Mouse (Mus musculus): ENCODE measurements around the gene Slc39a1.
"Not testable (repeated sequence)": the region's sequence is repeated elsewhere in the genome, so short reads cannot be mapped to it uniquely, and the experiment has no call there.

Gene Slc39a1

DNA sequence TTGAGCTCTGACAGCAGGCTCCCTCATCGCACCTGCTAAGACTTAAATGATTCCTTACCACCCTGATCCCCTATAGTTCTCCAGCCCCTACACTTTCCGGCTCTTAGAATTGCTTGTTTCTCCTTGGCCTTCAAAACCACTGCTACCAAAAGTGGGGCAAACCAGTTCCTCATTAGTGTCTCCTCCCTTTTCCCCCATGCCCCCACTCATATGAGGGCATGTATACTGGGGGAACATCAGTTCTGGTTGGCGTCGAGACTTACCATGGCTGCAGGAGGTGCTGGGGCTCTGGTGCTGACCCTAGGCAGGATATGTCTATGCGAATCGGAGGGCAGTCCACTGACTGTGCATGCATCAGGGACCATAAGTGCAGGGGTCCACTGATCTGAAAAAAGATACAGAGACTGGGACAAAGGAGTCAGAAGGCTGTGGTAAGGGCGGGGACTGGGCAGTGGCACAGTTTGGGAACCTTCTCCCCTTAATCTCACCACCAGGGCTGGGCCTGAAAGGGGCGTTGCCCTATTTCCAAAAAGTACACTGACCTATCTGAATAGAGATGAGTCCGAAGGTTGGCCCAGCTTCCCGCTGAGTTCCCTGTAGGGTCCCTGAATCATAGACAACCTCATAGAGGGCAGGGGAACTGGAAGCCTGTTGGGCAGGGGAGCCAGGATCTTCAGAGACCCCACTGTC is 6.2 kb upstream of the Slc39a1 start:
- in situ Hi-C loops (cut with MseI, MboI) = no loop called here

DNA sequence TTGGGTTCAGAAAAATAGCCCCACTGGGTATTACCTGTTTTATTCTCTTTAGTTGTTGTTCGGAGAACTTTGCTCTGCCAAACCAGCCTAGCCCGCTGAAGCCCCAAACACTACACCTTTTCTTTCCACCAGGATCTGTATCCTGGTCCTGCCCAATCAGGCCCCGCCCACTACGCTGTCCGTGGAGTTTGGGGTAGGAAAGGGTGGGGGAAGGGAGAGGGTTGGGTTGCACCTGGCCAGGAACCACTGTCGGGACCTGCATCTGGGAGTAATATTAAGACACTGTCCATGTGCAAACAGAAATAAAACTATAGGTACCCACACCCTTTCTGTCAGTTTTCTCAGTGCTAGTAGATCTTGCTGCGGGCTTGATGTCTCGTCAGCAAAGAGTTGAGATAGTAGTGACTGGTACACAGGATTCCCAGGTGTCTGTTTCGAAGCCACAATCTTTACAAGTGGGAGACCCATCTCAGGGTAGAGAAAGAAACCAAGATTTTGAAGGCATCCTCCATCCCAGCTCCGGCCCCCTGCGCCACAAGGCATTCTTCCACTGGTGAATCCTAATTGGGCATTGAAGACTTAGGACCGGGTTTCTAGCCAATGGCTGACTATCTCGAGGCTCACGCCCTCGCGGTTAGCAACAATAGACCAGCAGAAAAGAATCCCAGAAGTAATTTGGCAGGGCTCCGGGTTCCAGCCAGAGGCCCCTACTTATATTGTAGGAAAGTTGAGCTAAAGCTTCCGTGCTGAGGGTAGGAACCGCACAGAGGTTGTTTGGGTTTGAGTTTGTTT is 4.8 kb upstream of the Slc39a1 start, which contains the start of gene Creb3l4:
Gene Creb3l4, minus strand, starts transcription at position 529 of the 792 bp plus-strand sequence.
- in situ Hi-C loops (cut with MseI, MboI) = no loop called here

- in situ Hi-C loops (cut with MseI, MboI) = no loop called here
Measured at GRCm38 (mm10) chr3:90245406-90245805, 2.6 kb upstream of the Slc39a1 start.

GRCm38 (mm10) chr3:90247630-90247959 is 377 bp upstream of the Slc39a1 start:
- in situ Hi-C loops (cut with MseI, MboI) = no loop called here

- in situ Hi-C loops (cut with MseI, MboI) = no loop called here
Measured at GRCm38 (mm10) chr3:90248746-90249100, 751 bp downstream of the Slc39a1 start.

GRCm38 (mm10) chr3:90250791-90251190 is 2.8 kb downstream of the Slc39a1 start:
- in situ Hi-C loops (cut with MseI, MboI) = no loop called here

DNA sequence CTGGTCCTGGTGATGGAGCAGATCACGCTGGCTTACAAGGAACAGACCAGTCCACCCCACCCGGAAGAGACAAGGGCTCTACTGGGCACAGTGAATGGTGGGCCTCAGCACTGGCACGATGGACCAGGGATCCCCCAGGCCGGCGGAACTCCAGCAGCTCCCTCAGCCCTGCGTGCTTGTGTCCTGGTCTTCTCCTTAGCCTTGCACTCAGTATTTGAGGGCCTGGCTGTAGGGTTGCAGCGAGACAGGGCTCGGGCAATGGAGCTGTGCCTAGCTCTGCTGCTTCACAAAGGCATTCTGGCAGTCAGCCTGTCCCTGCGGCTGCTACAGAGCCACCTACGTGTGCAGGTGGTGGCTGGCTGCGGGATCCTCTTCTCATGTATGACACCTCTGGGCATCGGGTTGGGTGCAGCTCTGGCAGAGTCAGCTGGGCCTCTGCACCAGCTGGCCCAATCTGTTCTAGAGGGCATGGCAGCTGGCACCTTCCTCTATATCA is 3.8 kb downstream of the Slc39a1 start:
- in situ Hi-C loops (cut with MseI, MboI) = not testable (repeated sequence)

DNA sequence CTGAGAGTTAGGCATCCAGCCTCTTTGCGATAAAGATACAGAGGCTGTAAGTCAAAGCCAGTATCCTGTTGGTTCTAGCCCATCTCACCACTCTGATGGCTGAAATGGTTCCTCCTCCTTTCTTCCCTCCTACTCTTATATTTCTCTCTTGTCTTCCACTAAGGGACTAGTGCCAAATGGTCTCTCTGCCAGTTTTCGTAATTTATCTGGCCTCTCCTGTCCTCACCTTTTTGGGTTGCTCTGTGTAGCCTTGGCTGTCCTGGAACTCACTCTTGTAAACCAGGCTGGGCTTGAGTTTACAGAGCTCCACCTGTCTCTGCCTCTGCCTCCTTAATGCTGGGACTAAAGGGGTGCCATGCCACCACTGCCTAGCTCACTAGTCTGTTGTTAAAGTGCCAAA is 4.7 kb downstream of the Slc39a1 start:
- in situ Hi-C loops (cut with MseI, MboI) = not testable (repeated sequence)

DNA sequence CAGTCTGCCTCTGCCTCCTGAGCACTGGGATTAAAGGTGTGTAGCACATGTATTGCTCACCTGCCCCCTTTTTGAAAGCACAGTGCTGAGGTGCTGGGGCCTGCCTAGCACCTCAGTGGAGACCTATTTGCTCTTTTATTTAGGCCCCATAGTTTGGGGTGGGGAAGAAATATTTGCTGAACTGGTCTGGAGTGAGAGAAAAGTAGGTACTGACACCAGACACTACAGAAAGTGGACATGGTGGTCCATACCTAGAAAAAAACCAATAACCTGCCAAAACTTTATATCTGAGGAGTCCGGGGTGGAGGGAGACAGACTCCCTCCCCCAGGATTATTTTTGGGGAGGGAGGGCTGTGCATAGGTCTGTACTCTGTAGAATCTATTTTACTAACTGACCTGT is 5.2 kb downstream of the Slc39a1 start:
- in situ Hi-C loops (cut with MseI, MboI) = not testable (repeated sequence)

DNA sequence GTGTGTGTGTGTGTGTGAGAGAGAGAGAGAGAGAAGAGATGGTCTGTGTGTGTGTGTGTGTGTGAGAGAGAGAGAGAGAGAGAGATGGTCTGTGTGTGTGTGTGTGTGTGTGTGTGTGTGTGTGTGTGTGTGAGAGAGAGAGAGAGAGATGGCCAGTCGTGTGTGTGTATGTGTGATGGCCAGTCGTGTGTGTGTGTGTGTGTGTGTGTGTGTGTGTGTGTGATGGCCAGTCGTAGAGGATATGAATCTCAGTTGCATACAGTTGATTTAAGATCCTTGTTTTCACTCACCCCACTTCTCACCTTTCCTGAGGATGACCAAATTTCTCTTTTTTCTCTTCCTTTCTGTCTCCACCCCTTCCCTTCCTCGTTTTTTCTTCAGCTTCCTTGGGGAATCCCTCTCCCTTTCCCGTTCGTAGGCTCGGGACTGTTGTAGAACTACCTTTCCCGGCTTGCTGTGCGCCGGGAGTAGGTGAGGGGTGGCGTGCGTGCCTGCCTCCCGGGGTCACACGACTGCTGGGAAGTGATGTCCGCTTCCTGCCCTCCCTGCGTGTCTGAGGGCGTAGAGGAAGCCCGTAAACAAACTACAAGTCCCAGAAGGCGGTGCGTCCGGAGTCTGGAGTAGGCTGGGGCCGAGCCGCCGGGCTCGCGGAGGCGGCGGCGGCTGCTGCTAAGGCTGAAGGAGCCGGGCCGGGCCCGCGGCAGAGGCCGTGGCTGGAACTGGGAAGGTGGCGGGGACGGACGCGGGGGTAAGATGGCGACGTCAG is 5.9 kb downstream of the Slc39a1 start, which contains the start of gene Crtc2:
Gene Crtc2, plus strand, starts transcription at position 511 of the 766 bp plus-strand sequence.
- in situ Hi-C loops (cut with MseI, MboI) = no loop called here

DNA sequence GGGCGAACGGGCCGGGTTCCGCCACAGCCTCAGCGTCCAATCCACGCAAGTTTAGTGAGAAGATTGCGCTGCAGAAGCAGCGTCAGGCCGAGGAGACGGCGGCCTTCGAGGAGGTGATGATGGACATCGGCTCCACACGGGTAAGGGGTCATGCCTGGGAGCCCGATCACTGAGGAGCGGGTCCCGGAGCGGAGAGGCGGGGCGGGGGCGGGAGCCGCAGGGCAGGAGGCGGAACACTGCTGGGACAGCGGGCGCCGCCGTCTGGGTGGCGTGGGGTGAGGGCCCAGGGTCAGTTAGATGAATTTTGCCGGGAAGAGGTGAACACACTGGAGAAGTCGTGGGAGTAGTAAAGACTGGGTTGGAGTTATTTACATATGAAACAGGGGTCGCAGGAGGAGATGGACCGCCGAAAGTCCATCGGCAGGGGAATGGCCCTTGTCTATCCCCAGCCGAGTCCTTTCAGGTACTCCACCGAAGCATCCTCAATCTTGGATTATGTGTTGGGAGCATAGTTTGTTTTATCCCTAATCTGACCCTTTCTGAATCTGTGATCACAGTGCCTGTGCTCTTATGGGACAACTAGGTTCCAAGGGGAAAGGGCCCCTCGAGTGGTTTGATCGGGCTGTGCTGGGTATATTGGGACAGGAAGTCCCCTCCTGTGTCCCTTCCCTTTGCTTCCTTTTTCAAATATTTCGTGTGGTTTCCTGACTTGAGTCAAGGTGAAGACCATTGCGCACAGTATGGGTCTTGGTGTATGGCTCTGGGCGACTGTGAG is 6.6 kb downstream of the Slc39a1 start:
- in situ Hi-C loops (cut with MseI, MboI) = no loop called here

DNA sequence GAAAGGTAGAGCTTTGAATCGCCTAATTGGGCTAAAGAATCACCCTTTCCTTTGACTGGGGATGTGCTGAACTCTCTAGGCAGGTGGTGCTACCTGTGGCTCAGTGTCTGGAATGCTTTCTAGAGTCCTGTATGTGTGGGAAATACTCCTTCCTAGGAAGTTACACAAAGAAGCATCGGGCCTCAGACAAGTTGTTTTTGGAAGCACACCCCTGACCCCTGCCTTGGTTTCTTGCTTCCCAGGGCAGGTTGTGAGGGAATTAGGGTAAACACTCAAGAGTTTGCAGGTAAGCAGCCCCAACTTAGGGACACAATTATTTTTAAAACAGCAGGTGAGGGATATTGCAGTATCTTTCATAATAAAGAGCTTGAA is 7.2 kb downstream of the Slc39a1 start:
- in situ Hi-C loops (cut with MseI, MboI) = no loop called here

- in situ Hi-C loops (cut with MseI, MboI) = no loop called here
Measured at GRCm38 (mm10) chr3:90255784-90256353, 7.9 kb downstream of the Slc39a1 start.

DNA sequence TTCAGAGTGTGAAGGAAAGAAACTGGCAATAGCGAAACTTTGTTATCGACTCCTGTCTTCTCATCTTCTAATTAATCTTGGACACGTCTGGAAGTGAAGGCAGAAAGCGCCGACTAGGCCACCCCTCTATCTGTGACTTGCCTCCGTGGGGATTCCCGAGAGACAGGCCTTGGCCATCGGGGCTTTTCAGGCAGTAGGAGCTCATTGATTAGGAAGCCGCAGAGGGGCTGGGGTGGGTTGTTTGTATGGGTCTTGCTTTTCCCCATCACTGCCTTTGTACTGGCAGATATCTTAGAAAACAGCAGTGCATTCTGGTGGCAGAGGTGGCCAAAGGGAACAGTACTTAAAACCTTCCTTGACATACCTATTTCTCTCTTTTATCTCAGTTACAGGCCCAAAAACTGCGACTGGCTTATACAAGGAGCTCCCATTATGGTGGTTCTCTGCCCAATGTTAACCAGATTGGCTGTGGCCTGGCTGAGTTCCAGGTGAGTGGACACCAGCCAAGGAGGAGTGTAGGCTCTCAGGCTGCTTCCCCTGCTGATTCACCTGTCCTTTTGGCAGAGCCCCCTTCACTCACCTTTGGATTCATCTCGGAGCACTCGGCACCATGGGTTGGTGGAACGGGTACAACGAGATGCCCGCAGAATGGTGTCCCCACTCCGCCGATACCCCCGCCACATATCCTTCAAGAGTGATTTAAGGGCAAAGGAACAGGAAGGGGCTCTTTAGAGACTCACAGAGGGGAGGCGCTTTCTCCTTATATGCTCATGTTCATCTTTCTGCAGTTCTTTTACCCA is 9.0 kb downstream of the Slc39a1 start:
- in situ Hi-C loops (cut with MseI, MboI) = no loop called here

DNA sequence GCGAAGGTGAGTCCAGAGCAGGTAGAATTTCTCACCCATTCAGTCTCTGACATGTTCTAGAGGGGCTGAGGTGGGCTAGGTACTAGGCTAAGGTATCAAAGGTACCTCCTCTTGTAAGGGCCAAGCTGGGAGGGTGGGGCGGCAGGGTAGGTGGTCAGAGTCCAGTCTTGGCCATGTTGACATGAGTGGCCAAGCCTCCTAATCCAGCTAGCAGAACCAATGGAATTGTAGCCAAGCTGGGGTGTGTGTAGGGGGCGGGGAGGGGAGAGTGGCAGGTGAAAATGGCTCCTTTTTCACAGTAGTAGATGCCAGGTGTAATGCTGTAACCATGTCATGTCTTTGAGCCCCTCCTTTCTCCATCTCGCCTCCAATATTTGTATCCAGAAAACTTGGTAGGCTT is 10.5 kb downstream of the Slc39a1 start:
- in situ Hi-C loops (cut with MseI, MboI) = no loop called here

GRCm38 (mm10) chr3:90263121-90263771 is 15.3 kb downstream of the Slc39a1 start:
- in situ Hi-C loops (cut with MseI, MboI) = no loop called here

DNA sequence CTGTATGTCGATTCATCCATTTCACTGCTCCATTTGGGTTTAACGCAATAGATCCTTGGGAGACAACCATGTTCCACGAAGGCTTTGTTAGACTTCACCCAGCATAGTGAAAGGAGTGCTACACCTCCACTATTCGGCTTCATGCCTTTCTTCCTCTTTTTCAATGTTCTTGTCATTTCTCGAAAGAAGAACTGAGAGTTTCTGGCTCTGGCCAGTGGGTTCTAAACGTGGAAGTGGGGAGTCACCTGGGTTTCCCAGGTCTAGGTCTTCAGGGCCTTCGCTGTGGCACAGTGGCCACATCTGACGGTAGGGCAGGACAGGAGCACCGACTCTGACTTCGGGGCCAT is 16.7 kb downstream of the Slc39a1 start:
- in situ Hi-C loops (cut with MseI, MboI) = no loop called here

DNA sequence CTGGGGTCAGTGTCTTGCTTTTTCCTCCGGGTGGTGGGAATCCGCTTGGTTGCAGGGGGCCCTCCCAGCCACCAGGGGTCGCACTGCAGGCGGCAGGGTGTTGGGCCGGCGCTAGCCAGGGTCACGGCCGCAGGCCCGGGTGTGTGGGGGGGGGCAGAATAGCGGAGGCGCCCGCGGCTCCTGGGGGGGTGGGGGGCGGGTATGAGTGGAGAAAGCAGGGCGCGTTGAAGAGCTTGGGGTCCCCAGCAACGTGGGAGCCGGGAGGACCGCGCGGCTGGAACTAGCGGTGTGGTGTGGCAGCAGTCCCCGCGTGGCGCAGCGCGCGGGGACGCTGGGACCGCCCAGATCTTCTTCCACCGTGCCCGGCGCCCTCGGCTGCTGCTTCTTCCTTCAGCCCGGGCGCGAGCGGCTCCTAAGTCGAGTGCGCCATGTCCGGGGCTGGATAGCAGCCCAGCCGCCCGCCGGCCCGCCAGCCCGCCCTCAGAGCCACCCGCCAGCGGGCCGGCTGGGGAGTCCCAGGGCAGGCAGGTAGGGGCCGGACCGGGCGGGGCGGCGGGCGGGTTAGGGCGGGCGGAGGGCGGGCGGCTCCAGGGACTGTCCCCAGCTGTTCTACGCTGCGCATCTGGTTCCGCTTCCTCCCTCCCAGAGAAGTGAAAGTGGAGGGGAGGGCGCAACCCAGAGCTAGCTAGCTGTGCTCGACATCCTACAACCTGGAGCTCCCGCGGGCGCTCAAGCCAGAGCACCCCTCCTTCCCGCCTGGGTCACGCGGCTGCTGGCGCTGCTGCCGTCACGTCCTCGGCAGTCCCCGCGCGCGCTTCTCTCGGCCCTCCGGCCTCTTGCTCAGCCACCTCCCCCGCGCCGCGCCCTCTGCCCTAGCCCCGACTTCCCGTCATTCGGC is 17.3 kb downstream of the Slc39a1 start, which contains the start of gene Dennd4b:
Gene Dennd4b, plus strand, starts transcription at position 152 of the 898 bp plus-strand sequence.
- in situ Hi-C loops (cut with MseI, MboI) = no loop called here
